Mouse (Mus musculus) gastrocnemius, adult 2 months (tissue): ENCODE measurements around the gene Apeh. TPM values are rescaled to one million over a fixed set of nuclear protein-coding genes. Genes with fewer than 3 reads are reported as not detected.
"Not testable (repeated sequence)": the region's sequence is repeated elsewhere in the genome, so short reads cannot be mapped to it uniquely, and the experiment has no call there.

Experiments
- DNase-seq: peaks from one replicate; pipeline ENCODE4 v3.0.0; 2022
- H3K27ac ChIP-seq: fragments of 200-600 bp; 2 replicates; pipeline ENCODE4 v1.8.1; 2022; ENCODE audit warnings: mild to moderate bottlenecking
- H3K4me3 ChIP-seq: fragments of 200-600 bp; 2 replicates; pipeline ENCODE4 v1.8.1; 2022; ENCODE audit warnings: mild to moderate bottlenecking, moderate library complexity
- CTCF ChIP-seq: fragments of 200-600 bp; IDR thresholded peaks from 2 replicates; pipeline ENCODE4 v1.8.1; 2022; ENCODE audit warnings: antibody characterized with exemption, mild to moderate bottlenecking, moderate library complexity
- intact Hi-C: fragments of 180-260 bp; cut with DNase I; formaldehyde crosslinking; loops from one replicate; pipeline ENCODE4 v1.15.1; 2025
- long read RNA-seq, 2 experiments: library from polyadenylated mRNA; stranded (forward); transcript quantifications; one replicate each; pipeline ENCODE4 v2.0.0; 2021
- total RNA-seq, 2 experiments: library from RNA; stranded (reverse); gene quantifications; 2 replicates each; pipeline ENCODE4 v1.2.3; 2021

Gene Apeh
- 10 to 100 TPM; 30.6 to 33.4 TPM for total RNA-seq
- long read RNA-seq, experiment 1, transcript Apeh-206 (22 exons, 2,518 nt), result major isoform, 41 of 54 reads
- long read RNA-seq, experiment 1, partial matches to known transcripts, result 9 of 54 reads
- long read RNA-seq, experiment 1, other reads (novel, unspliced or antisense), result 4 of 54 reads
- long read RNA-seq, experiment 2, transcript Apeh-206 (22 exons, 2,518 nt), result major isoform, 38 of 42 reads
- long read RNA-seq, experiment 2, partial matches to known transcripts, result 3 of 42 reads
- long read RNA-seq, experiment 2, other reads (novel, unspliced or antisense), result 0 of 42 reads

DNA sequence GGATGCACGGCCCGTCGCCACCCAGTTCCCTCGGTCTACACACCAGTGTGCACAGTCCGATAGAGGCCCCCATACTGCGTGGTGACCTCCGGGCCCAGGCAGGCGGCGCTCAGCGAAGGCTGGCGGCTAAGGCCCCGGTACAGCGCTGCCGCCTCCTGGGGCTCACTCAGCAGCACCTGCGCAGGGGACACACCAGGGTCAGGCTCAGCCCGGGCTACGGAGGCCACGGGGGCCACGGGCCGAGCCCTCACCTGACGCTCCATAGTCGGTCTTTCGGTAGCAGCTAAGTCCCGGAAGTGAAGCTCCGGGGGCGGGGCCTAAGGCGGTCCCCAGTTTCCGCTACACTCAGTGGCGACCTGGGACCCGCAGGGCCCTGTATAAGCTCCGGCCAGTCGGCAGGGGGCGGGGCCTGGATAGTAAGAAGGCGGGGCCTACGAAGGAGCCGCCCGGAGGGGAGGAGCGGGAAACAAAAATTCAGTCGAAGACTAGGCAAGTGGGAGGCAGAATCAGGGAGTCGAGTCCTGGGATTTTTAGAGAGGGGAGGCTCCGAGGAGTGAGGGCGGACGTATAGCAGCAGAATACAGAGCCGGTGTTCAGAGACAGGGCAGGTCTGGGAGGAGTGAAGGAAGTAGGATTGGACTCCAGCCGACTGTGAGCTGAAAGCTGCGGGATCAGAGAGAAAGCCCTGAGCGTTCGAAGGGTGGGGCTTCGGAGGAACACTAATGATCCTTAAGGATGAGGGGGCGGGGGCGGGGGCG is at the start of gene Apeh:
Gene Apeh (minus strand): TSS at position 423 of the 758 bp plus-strand sequence.
- peak within 1 kb of the TSS; percentile 96 for H3K4me3 ChIP-seq
- peak; percentile 97 for DNase-seq
- intact Hi-C loops, result loop anchor here (2.0 to 10.0 kb wide), 2 partner anchors 106 to 320 kb away; no protein-coding TSS in a partner anchor
- peak within 1 kb of the TSS; percentile 92 for H3K27ac ChIP-seq
- TF ChIP-seq CTCF, result peak; percentile 20; the same call in 1 of the 2 replicates

DNA sequence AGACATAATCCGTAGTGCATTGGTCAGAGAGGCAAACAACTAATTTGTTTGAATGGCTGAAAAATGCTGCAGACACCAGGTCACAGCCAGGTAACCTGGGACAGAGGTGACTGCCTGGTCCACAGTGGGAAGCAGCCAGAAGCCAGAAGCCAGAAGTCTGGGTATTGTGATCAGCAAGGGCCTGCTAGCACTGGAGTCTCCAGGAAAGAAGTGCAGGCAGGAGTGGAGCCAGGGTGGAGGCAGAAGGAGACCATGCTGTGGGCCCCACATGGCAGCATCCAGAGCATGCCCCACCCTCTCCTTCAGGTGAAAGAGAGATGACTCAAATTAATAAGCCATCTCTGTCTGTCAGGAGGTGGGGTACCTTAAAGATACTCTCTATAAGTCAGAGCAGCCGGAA is 49.1 kb upstream of the Apeh start:
- intact Hi-C loops, result no loop called here
- TF ChIP-seq CTCF, result no peak

DNA sequence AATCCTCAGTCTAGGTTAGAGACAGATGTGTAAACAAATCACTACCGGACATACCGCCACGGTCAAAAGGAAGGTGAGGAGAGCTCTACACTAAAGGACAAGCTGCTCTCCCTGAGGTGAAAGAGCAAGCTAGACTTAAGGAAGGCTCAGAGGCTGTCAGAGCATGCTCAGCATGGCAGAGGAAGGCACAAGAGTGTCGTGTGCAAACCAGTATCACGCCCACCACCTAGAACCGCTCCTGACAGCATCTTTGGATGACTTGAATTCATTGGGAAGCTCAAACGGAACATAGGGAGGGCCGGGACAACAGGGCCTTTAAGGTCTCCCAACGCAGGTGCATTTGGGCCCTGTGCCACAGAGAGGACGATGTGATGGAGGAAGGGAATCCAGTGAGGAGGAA is 47.0 kb upstream of the Apeh start:
- Histone ChIP-seq H3K4me3 (no peak overlapping the region), H3K27ac (no peak overlapping the region)
- TF ChIP-seq CTCF, result no peak
- no peak for DNase-seq
- intact Hi-C loops, result no loop called here

More for the DNA sequence above, 49.1 kb upstream of the Apeh start:
- DNase-seq, result no peak
- Histone ChIP-seq H3K27ac (no peak overlapping the region), H3K4me3 (no peak overlapping the region)

- no peak for TF ChIP-seq CTCF
- H3K4me3 ChIP-seq, result no peak overlapping the region
- no peak for DNase-seq
- intact Hi-C loops, result loop anchor here (5.0 kb wide), 1 partner anchor 43 kb away; no protein-coding TSS in a partner anchor
- H3K27ac ChIP-seq, result no peak overlapping the region
Observed at GRCm38 (mm10) chr9:108139963-108140695, 45.7 kb upstream of the Apeh start.

DNA sequence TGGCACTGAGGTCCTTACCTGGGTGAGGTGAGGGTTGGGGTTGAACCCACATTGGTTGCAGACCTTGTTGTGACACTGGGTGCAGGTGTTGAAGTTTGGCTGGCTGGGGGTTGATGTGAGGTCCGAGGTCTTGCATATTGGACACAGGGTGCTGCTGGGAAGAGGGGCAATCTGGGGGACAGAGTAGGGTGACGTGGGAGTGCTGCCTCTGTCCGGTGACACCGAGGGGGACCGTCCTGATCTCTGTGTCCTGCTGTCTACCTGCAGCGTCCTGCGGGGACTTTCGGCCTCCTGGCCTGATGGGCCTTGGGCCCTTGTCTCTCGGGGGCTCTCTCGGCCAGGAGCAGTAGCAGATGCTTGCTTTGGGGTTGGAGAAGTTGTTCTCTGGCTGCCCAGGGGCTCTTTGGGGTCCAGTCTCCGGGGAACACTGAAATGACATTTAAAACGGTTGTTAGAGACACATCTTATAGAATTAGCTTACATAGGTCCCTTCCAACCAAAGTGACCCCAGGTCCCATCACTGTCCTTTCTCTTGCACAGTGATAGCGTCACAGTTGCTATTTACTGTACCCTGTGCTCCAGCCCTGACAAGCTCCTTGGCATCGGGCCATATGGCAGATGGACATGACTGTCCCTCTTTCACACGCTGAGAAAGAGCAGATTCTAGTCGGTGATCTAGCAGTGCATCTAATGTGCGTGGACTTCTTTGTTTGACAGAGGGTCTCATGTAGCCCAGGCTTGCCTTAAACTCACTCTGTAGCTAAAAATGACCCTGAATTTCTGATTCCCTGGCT is 45.0 kb upstream of the Apeh start:
- no peak overlapping the region for H3K27ac ChIP-seq
- no peak for TF ChIP-seq CTCF
- H3K4me3 ChIP-seq, result no peak overlapping the region
- intact Hi-C loops, result loop anchor here (5.0 kb wide), 1 partner anchor 42 kb away; no protein-coding TSS in a partner anchor
- no peak for DNase-seq

DNA sequence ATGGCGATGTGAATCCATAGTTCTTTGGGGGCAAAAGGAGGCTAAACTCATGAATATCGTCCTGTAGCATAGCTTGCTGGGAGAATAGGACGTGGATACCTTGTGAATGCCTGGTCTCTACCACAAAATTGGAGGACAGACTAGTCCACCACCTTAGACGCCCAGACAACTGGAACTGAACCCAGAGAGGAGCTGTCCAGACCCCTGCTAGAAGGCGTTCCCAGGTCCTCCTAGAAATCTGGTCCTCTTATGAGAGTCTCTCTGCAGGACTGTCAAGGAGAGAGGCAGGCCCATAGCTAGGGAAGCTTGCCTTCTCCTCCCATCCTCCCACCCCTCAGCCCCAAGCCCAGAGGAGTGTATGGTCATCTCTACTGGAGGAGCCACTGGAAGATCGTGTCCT is 43.7 kb upstream of the Apeh start:
- Histone ChIP-seq H3K27ac (no peak overlapping the region), H3K4me3 (no peak overlapping the region)
- intact Hi-C loops, result loop anchor here (5.0 kb wide), 1 partner anchor 41 kb away; no protein-coding TSS in a partner anchor
- TF ChIP-seq CTCF, result no peak
- DNase-seq, result no peak

DNA sequence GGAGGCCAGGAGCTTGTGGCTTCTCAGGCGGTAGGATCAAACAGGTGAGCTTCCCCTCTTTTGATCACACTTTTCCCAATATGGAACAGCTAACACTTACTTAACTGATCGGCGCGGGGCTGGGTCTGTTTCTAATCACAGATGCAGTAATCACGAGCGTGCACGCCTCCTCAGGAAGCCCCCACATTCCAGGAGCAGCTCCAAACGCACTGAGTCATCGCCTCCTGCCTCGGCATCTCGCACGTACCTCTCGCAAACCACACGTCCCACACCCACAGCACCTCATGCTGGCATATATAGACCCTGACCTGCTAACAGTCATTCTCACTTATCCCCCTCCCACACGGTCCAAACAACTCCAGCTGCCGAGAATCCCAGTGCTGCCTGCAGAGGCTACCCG is 43.1 kb upstream of the Apeh start:
- intact Hi-C loops, result loop anchor here (5.0 kb wide), 1 partner anchor 40 kb away; no protein-coding TSS in a partner anchor
- Histone ChIP-seq H3K4me3 (no peak overlapping the region), H3K27ac (no peak overlapping the region; the same call in 1 of the 2 replicates)
- no peak for TF ChIP-seq CTCF
- no peak for DNase-seq

DNA sequence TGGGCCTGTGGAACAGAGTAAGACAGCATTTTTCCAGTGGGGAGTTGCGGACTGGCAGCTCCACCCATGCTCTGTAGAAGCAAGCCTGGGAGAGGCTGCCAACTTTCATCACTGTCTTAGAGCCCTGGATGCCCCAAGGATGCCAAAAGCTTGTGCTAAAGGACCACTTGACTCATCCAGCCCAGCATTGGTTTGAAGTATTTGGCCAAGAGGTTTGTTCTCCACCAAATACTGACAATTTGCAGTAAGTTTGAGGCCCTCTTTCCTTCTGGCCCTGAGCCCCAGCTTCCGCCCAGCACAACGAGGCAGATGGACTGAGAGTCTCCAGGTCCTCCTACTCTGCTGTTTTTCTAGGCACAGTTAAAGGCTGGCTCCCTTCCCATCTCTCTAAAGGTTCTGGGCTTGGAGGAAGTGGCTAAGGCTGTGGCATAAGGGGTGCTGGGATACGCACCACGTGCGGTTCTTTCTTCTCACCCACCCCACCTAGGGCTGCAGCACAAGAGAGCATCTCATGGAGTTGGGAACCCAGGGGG is 42.6 kb upstream of the Apeh start:
- Histone ChIP-seq H3K27ac (no peak overlapping the region; the same call in 1 of the 2 replicates), H3K4me3 (no peak overlapping the region)
- TF ChIP-seq CTCF, result no peak
- no peak for DNase-seq
- intact Hi-C loops, result loop anchor here (5.0 kb wide), 1 partner anchor 40 kb away; no protein-coding TSS in a partner anchor

GRCm38 (mm10) chr9:108136225-108136624 is 41.8 kb upstream of the Apeh start:
- Histone ChIP-seq H3K4me3 (no peak overlapping the region), H3K27ac (no peak overlapping the region)
- intact Hi-C loops, result loop anchor here (5.0 kb wide), 1 partner anchor 39 kb away; no protein-coding TSS in a partner anchor
- no peak for DNase-seq
- TF ChIP-seq CTCF, result peak; percentile 62

DNA sequence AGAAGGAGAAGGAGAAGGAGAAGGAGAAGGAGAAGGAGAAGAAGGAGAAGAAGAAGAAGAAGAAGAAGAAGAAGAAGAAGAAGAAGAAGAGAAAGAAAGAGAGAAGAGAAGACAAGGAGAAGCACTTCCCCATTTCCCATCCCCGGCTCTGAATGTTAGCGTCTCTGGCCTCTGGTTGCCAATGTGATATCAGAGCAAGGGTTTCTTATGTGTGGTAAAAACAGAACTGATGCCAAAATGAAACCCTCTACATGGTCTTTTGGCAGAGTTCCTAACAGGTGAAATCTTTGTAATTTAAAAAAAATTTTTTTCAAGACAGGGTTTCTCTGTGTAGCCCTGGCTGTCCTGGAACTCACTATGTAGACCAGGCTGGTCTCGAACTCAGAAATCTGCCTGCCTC is 41.3 kb upstream of the Apeh start:
- not testable (repeated sequence) for H3K27ac ChIP-seq, H3K4me3 ChIP-seq, DNase-seq
- intact Hi-C loops, result loop anchor here (5.0 kb wide), 1 partner anchor 38 kb away; no protein-coding TSS in a partner anchor

DNA sequence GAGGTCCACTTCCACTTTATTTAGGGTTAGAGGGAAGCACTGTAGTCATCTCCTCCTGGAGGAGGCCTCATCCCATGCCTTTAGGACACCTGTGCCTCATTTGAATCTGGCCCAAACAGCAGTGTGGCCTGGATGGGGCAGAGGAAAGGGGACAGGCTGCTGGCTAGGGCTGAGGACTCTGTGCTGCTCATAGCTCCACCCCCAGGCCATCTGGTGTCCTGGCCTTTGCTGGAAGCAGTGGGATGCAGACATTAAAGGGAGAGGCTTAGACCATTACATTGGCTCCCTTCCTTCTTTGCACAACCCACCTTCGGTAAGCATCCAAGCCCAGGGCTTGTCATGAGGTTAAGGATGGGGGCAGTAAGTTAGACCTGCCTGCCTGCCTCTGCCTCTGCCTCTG is 39.1 kb upstream of the Apeh start:
- DNase-seq, result no peak
- no peak for TF ChIP-seq CTCF
- no peak overlapping the region for H3K4me3 ChIP-seq
- intact Hi-C loops, result no loop called here
- no peak overlapping the region for H3K27ac ChIP-seq
